Mouse (Mus musculus) hindbrain, embryonic 13.5 days (tissue): Measurements from ENCODE around the gene Fut9. TPM values are rescaled to one million over a fixed set of nuclear protein-coding genes. Genes with fewer than 3 reads are reported as not detected.

ENCODE experiments used
- ATAC-seq: fragments of 200-750 bp; cut with Nextera tagmentation; 2 replicates; pipeline ENCODE4 v1.8.0; 2017; ENCODE audit warnings: moderate TSS enrichment; ENCODE audit not compliant: low FRiP score
- H3K27ac ChIP-seq: fragments of 300-500 bp; sonication (generic); 2 replicates; pipeline ENCODE4 v1.5.1; 2015; ENCODE audit warnings: inconsistent platforms, mild to moderate bottlenecking, moderate library complexity
- H3K27me3 ChIP-seq: fragments of 300-500 bp; sonication (generic); 2 replicates; pipeline ENCODE4 v1.6.1; 2015; ENCODE audit warnings: mild to moderate bottlenecking, inconsistent platforms
- H3K36me3 ChIP-seq: fragments of 300-500 bp; sonication (generic); 2 replicates; pipeline ENCODE4 v1.6.1; 2015; ENCODE audit warnings: mild to moderate bottlenecking, inconsistent platforms
- H3K4me1 ChIP-seq: fragments of 300-500 bp; sonication (generic); replicated peaks from 2 replicates; pipeline ENCODE4 v1.6.1; 2015; ENCODE audit warnings: inconsistent platforms
- H3K4me2 ChIP-seq: fragments of 300-500 bp; sonication (generic); 2 replicates; pipeline ENCODE4 v1.6.1; 2015; ENCODE audit warnings: inconsistent platforms, mild to moderate bottlenecking, moderate library complexity
- H3K4me3 ChIP-seq: fragments of 300-500 bp; sonication (generic); 2 replicates; pipeline ENCODE4 v1.5.1; 2015; ENCODE audit warnings: mild to moderate bottlenecking, inconsistent platforms
- H3K9ac ChIP-seq: fragments of 300-500 bp; sonication (generic); 2 replicates; pipeline ENCODE4 v1.6.1; 2015; ENCODE audit warnings: mild to moderate bottlenecking, inconsistent platforms
- H3K9me3 ChIP-seq: fragments of 300-500 bp; sonication (generic); 2 replicates; pipeline ENCODE4 v1.6.1; 2016; ENCODE audit warnings: inconsistent platforms
- WGBS: fragments of 180-500 bp; shearing (Covaris S2); methylation state at CpG from one replicate; pipeline ENCODE4 v1.1.7; 2015; 5-methylcytosine and 5-hydroxymethylcytosine counted together
- polyA plus RNA-seq: library from polyadenylated mRNA; unstranded; fragments of >200 nt; fragmentation: Nextera tagmentation; extraction: Ambion mirVana; gene quantifications from 2 replicates; pipeline ENCODE4 v1.2.1, GENCODE M21; 2015

Gene Fut9
- polyA plus RNA-seq: 9.8 and 10.9 TPM in 2 replicates

DNA sequence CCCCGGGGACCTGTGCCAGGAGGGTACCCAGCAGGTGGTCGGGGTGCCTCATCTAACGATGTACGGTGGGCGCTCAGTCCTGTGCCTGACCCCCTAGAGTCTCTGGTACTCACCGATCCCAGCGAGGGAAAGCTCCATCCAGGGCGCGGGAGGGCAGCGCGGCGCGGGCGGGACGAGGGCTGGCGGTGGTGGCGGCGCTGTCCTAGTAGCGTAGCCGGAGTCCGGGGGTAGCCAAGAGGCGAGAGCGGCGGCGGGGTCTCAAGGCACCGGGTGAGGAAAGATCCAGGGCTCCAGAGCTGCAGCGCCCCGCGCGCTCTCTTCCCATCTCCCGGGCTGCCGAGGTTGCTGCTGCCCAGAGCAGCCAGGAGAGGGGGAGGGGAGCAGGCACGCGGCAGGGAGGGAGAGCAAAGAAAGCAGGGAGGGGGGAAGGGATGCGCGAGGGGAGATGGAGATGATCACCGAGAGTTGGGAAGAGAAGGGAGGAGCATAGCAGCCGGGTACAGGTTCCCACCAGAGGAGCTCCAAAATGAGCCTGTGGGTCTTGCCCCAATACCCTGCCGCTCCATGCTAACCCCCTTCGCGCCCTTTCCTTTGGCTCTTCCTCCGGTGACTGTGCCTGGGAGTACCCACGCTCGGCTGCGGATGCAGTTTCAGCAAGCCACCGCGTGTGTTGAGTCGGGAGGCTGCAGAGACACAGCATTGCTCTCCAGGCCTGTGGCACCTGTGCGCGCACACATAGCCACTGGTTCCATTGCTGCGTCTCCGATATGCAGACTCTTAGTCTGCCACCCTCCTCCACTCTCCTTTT, at the start of gene Fut9:
Fut9 (minus strand) TSS at position 769 of the 808 bp plus-strand sequence.
- H3K27me3 ChIP-seq: no peaks in the 10 kb centered on the region
- ATAC-seq: peak; percentile 97
- peak within 1 kb of the TSS; percentile 91 for H3K27ac ChIP-seq
- H3K36me3 ChIP-seq: no peaks in the 10 kb centered on the region
- peak within 1 kb of the TSS; percentile 68 for H3K4me3 ChIP-seq
- under 1% methylated on average over 48 of the region's 52 CpGs for WGBS
- H3K4me2 ChIP-seq: peak within 1 kb of the TSS; percentile 73
- peaks cover 9% of the 10 kb centered on the region for H3K4me1 ChIP-seq
- H3K9ac ChIP-seq: peak within 1 kb of the TSS; percentile 84
- no peaks in the 10 kb centered on the region for H3K9me3 ChIP-seq

DNA sequence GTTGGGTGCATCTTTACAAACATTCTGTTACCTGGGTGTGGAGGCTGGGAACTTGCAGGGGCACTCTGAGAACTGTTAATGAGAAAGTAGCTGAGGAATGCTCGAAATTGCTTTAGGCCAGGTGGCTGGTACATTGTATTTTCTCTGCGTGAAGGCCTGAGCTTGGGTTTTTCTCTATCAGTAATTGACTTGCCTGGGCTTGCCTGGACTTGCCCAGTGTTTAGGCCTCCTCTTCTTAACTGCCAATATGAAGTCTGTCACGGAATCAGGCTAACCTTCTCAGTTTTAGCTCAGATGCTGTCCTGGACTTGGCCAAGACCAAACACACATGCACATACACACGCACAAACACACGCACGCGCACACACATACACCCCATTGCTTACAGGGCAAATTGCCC, 15.7 kb upstream of the Fut9 start:
- H3K36me3 ChIP-seq: no peaks in the 10 kb centered on the region
- no peak overlapping the region for H3K4me3 ChIP-seq
- no peak overlapping the region for H3K27ac ChIP-seq
- H3K27me3 ChIP-seq: no peaks in the 10 kb centered on the region
- no peak for ATAC-seq
- WGBS: 92% methylated on average over 7 of the region's 7 CpGs
- no peak overlapping the region for H3K4me2 ChIP-seq
- H3K9ac ChIP-seq: no peak overlapping the region
- H3K9me3 ChIP-seq: no peaks in the 10 kb centered on the region
- no peaks in the 10 kb centered on the region for H3K4me1 ChIP-seq

DNA sequence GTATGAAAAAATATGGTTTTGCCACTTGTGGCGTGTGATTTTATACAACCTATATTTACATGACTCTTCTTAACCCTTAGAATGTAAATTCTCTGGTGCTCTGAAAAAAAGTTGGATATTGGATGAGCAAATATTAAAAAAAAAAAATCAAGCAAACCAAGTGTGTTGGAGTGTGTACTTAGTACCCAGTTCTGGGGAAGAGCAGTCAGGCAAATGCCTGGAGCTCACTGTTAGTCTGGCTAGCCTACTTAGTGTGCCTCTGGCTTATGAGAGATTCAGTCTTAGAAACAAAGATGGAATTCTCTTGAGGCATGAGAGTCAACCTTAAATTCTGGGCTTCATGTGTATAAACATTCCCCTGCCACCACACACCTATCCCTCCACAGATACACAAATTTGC, 13.3 kb upstream of the Fut9 start:
- no peaks in the 10 kb centered on the region for H3K9me3 ChIP-seq
- WGBS: 90% methylated on average over 1 of the region's 1 CpGs
- no peak overlapping the region for H3K4me3 ChIP-seq
- no peak overlapping the region for H3K9ac ChIP-seq
- H3K4me1 ChIP-seq: no peaks in the 10 kb centered on the region
- H3K4me2 ChIP-seq: no peak overlapping the region
- no peaks in the 10 kb centered on the region for H3K27me3 ChIP-seq
- H3K27ac ChIP-seq: no peak overlapping the region
- ATAC-seq: no peak
- H3K36me3 ChIP-seq: no peaks in the 10 kb centered on the region

- H3K9me3 ChIP-seq: no peaks in the 10 kb centered on the region
- no peaks in the 10 kb centered on the region for H3K36me3 ChIP-seq
- H3K27me3 ChIP-seq: no peaks in the 10 kb centered on the region
- H3K4me3 ChIP-seq: no peak overlapping the region
- no peak overlapping the region for H3K9ac ChIP-seq
- H3K4me1 ChIP-seq: no peaks in the 10 kb centered on the region
- H3K27ac ChIP-seq: no peak overlapping the region
- H3K4me2 ChIP-seq: no peak overlapping the region
- no peak for ATAC-seq
- 91% methylated on average over 1 of the region's 1 CpGs for WGBS
Observed at GRCm38 (mm10) chr4:25810058-25810457, 10.0 kb upstream of the Fut9 start.

- Histone ChIP-seq H3K4me2 (no peak overlapping the region), H3K27me3 (no peaks in the 10 kb centered on the region), H3K36me3 (no peaks in the 10 kb centered on the region), H3K4me1 (peaks cover 9% of the 10 kb centered on the region), H3K4me3 (no peak overlapping the region), H3K9ac (no peak overlapping the region), H3K27ac (no peak overlapping the region), H3K9me3 (no peaks in the 10 kb centered on the region)
- ATAC-seq: no peak
- WGBS: 82% methylated on average over 2 of the region's 2 CpGs
Observed at GRCm38 (mm10) chr4:25801751-25802150, 1.7 kb upstream of the Fut9 start.

GRCm38 (mm10) chr4:25800284-25800616, 206 bp upstream of the Fut9 start:
- Histone ChIP-seq H3K4me3 (peak overlapping the region; percentile 68), H3K4me1 (peaks cover 9% of the 10 kb centered on the region), H3K27ac (peak overlapping the region; percentile 91), H3K36me3 (no peaks in the 10 kb centered on the region), H3K9me3 (no peaks in the 10 kb centered on the region), H3K27me3 (no peaks in the 10 kb centered on the region), H3K9ac (peak overlapping the region; percentile 84), H3K4me2 (peak overlapping the region; percentile 73)
- no peak; the same call in 1 of the 2 replicates for ATAC-seq
- 3% methylated on average over 5 of the region's 5 CpGs for WGBS

DNA sequence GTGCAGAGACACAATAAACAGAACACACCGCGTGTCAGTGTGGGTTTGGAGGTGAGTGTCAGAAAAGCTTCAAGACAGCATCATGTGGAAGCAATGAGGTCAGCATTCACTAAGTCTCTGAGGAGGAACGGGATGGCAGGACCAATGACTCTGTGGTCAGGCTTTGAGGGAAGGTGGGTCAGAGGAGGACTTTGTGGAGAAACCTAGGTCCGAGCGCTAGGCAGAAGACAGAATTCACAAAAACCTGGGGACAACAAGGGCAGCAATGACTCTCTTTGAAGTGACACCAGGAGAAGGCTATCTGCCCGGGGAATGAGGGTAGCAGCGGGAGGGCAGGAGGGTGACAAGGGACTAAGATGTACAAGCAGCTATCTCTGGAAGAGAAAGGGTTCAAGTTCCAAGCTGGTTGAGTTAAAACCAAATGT, 981 bp downstream of the Fut9 start:
- H3K36me3 ChIP-seq: no peaks in the 10 kb centered on the region
- under 1% methylated on average over 7 of the region's 7 CpGs for whole genome bisulfite sequencing
- ATAC-seq: peak; percentile 23
- peaks cover 9% of the 10 kb centered on the region for H3K4me1 ChIP-seq
- H3K9me3 ChIP-seq: no peaks in the 10 kb centered on the region
- H3K27ac ChIP-seq: peak overlapping the region; percentile 91
- H3K4me3 ChIP-seq: peak overlapping the region; percentile 68
- peak overlapping the region; percentile 73 for H3K4me2 ChIP-seq
- H3K9ac ChIP-seq: peak overlapping the region; percentile 84
- no peaks in the 10 kb centered on the region for H3K27me3 ChIP-seq

DNA sequence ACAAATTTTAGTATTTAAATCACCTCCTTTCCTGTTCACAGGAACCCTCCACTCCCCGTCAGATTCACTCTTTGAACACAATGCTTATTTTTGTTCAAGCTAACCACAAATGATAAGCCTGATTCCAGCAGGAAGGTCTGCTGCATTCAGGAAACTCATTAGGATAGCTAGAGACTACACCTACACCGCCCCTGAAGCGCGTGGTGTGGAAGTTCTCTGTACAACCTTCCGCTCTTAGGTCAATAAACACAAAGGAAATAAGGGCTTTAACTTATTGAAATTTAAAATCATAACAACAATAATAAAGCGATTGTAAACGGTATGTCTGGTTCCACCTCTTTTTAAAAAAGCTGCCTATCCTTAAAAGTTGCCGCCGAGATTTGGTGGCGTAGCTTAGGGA, 1.6 kb downstream of the Fut9 start:
- Histone ChIP-seq H3K4me3 (peak overlapping the region; percentile 68), H3K4me1 (peaks cover 9% of the 10 kb centered on the region), H3K9ac (peak overlapping the region; percentile 84), H3K27me3 (no peaks in the 10 kb centered on the region), H3K9me3 (no peaks in the 10 kb centered on the region), H3K27ac (no peak overlapping the region), H3K4me2 (peak overlapping the region; percentile 73), H3K36me3 (no peaks in the 10 kb centered on the region)
- 22% methylated on average over 10 of the region's 10 CpGs for WGBS
- ATAC-seq: no peak

DNA sequence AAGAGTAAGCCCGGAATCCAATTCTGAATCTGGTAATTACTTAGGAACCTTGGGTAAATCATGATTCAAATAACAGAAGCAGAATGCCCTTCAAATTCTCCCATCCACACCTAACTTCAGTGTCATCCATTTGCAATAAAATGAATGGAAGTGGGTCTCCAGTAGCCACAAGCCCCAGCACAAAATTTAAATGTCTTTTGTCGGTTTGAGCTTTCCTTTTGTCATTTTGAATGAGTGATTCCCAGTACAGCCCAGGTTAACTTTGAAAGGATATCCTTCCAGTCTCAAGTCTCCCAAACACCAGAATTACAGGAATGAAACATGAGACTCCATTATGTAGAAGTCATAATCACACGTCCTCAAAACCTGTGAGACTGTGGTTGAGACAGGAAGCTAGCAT, 3.9 kb downstream of the Fut9 start:
- 37% methylated on average over 3 of the region's 3 CpGs for WGBS
- H3K4me2 ChIP-seq: no peak overlapping the region

DNA sequence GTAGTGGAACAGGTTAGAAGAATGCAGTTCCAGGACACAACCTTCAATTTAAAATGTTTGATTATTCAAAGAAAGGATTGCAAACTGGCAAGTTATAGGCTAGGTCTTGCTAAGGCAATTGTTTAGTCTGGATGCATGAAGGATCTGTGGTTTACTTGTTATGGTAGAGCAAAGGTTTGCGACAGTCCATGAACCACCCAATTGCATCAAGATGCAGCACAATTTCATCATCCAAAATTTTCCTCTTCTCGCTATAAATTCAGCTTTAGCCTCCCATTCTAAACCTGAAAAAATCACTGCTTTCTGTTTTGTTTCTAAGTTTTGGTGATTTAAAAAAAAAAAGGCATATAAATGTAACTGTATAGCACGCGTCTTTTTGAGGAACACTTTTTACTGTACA, 14.8 kb downstream of the Fut9 start:
- no peak overlapping the region for H3K4me2 ChIP-seq
- 97% methylated on average over 4 of the region's 4 CpGs for WGBS
- no peak overlapping the region for H3K9ac ChIP-seq
- H3K27ac ChIP-seq: no peak overlapping the region
- no peaks in the 10 kb centered on the region for H3K27me3 ChIP-seq
- H3K9me3 ChIP-seq: no peaks in the 10 kb centered on the region
- no peaks in the 10 kb centered on the region for H3K36me3 ChIP-seq
- ATAC-seq: no peak
- no peaks in the 10 kb centered on the region for H3K4me1 ChIP-seq
- H3K4me3 ChIP-seq: no peak overlapping the region

More for the DNA sequence above, 3.9 kb downstream of the Fut9 start:
- Histone ChIP-seq H3K4me1 (peaks cover 9% of the 10 kb centered on the region), H3K9me3 (no peaks in the 10 kb centered on the region), H3K36me3 (no peaks in the 10 kb centered on the region), H3K27me3 (no peaks in the 10 kb centered on the region), H3K27ac (no peak overlapping the region), H3K9ac (no peak overlapping the region), H3K4me3 (no peak overlapping the region)
- ATAC-seq: no peak

GRCm38 (mm10) chr4:25768657-25769056, 31.4 kb downstream of the Fut9 start:
- no peaks in the 10 kb centered on the region for H3K27me3 ChIP-seq
- H3K36me3 ChIP-seq: no peaks in the 10 kb centered on the region
- no peaks in the 10 kb centered on the region for H3K4me1 ChIP-seq
- H3K9ac ChIP-seq: no peak overlapping the region
- H3K4me2 ChIP-seq: no peak overlapping the region
- ATAC-seq: peak; percentile 57; the same call in 1 of the 2 replicates
- no peak overlapping the region; the same call in 1 of the 2 replicates for H3K27ac ChIP-seq
- WGBS: 18% methylated on average over 3 of the region's 3 CpGs
- no peaks in the 10 kb centered on the region for H3K9me3 ChIP-seq
- no peak overlapping the region for H3K4me3 ChIP-seq

DNA sequence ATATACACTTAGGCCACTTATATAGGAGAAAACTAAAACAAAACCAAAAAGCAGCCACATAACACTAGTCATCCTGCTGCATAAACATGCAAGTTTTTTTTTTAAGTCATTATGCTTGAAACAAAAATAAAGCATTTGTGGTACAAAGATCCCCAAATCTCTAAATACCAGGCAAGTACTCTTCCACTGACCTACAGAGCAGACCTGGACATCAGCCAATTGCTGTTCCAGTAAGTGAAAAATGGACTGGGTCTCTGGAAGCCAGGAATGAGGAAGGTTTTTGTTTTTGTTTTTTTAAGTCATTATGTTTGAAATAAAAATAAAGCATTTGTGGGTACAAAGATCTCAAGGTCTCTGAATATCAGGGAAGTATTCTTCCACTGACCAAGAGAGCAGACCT, 37.0 kb downstream of the Fut9 start:
- no peaks in the 10 kb centered on the region for H3K27me3 ChIP-seq
- no peak for ATAC-seq
- H3K4me3 ChIP-seq: no peak overlapping the region
- no peaks in the 10 kb centered on the region for H3K9me3 ChIP-seq
- no peaks in the 10 kb centered on the region for H3K4me1 ChIP-seq
- H3K4me2 ChIP-seq: no peak overlapping the region
- H3K9ac ChIP-seq: no peak overlapping the region
- no peak overlapping the region for H3K27ac ChIP-seq
- no peaks in the 10 kb centered on the region for H3K36me3 ChIP-seq

- Histone ChIP-seq H3K27me3 (no peaks in the 10 kb centered on the region), H3K4me3 (no peak overlapping the region), H3K4me1 (no peaks in the 10 kb centered on the region), H3K27ac (no peak overlapping the region), H3K9me3 (no peaks in the 10 kb centered on the region), H3K4me2 (no peak overlapping the region), H3K9ac (no peak overlapping the region), H3K36me3 (no peaks in the 10 kb centered on the region)
- WGBS: 83% methylated on average over 4 of the region's 5 CpGs
- no peak for ATAC-seq
Observed at GRCm38 (mm10) chr4:25757909-25758548, 42.0 kb downstream of the Fut9 start.
